Mouse (Mus musculus): ENCODE results near the gene Serpinf2. TPM values are rescaled to one million over a fixed set of nuclear protein-coding genes. Genes with fewer than 3 reads are reported as not detected.

Serpinf2 gene
- polyA plus RNA-seq, 1 experiment: 126 TPM

GRCm38 (mm10) chr11:75420810-75421374 lies 18.5 kb downstream of the Serpinf2 start:
- Histone ChIP-seq H3K27ac (ENCODE audit: insufficient read depth, low read depth, low read length) (no peak overlapping the region), H3K4me1 (ENCODE audit: control insufficient read depth, insufficient read depth, low read length) (no peaks in the 10 kb centered on the region), H3K4me3 (ENCODE audit: insufficient read depth, low read depth, low read length) (no peak overlapping the region), H3K27me3 (replicated peaks; ENCODE audit: control insufficient read depth, insufficient read depth, low read length) (no peaks in the 10 kb centered on the region), H3K36me3 (ENCODE audit: control insufficient read depth, insufficient read depth, low read length) (no peaks in the 10 kb centered on the region)
- no peak for DNase-seq
- TF ChIP-seq CTCF (conservative IDR thresholded peaks at IDR 0.05; ENCODE audit: insufficient read depth, insufficient read length, low read depth, low read length) (no peak), POLR2A (IDR thresholded peaks at IDR 0.05; ENCODE audit: low read depth, low read length) (no peak)
- 43% methylated on average over 5 of the region's 5 CpGs for WGBS

GRCm38 (mm10) chr11:75420037-75420436 lies 19.4 kb downstream of the Serpinf2 start:
- Histone ChIP-seq H3K27me3 (replicated peaks; ENCODE audit: control insufficient read depth, insufficient read depth, low read length) (no peaks in the 10 kb centered on the region), H3K27ac (ENCODE audit: insufficient read depth, low read depth, low read length) (no peak overlapping the region), H3K4me3 (ENCODE audit: insufficient read depth, low read depth, low read length) (no peak overlapping the region), H3K36me3 (ENCODE audit: control insufficient read depth, insufficient read depth, low read length) (no peaks in the 10 kb centered on the region), H3K4me1 (ENCODE audit: control insufficient read depth, insufficient read depth, low read length) (no peaks in the 10 kb centered on the region)
- 72% methylated on average over 7 of the region's 7 CpGs for WGBS
- TF ChIP-seq CTCF (conservative IDR thresholded peaks at IDR 0.05; ENCODE audit: insufficient read depth, insufficient read length, low read depth, low read length) (no peak), POLR2A (IDR thresholded peaks at IDR 0.05; ENCODE audit: low read depth, low read length) (no peak)
- no peak for DNase-seq

GRCm38 (mm10) chr11:75415994-75416393 lies 23.4 kb downstream of the Serpinf2 start:
- Histone ChIP-seq H3K27me3 (replicated peaks; ENCODE audit: control insufficient read depth, insufficient read depth, low read length) (no peaks in the 10 kb centered on the region), H3K27ac (ENCODE audit: insufficient read depth, low read depth, low read length) (no peak overlapping the region), H3K4me3 (ENCODE audit: insufficient read depth, low read depth, low read length) (no peak overlapping the region), H3K36me3 (ENCODE audit: control insufficient read depth, insufficient read depth, low read length) (no peaks in the 10 kb centered on the region), H3K4me1 (ENCODE audit: control insufficient read depth, insufficient read depth, low read length) (no peaks in the 10 kb centered on the region)
- DNase-seq: no peak
- no peak for TF ChIP-seq POLR2A (IDR thresholded peaks at IDR 0.05; ENCODE audit: low read depth, low read length)
- no peak for TF ChIP-seq CTCF (conservative IDR thresholded peaks at IDR 0.05; ENCODE audit: insufficient read depth, insufficient read length, low read depth, low read length)
- WGBS: 85% methylated on average over 13 of the region's 13 CpGs

- TF ChIP-seq CTCF (conservative IDR thresholded peaks at IDR 0.05; ENCODE audit: insufficient read depth, insufficient read length, low read depth, low read length) (no peak), POLR2A (IDR thresholded peaks at IDR 0.05; ENCODE audit: low read depth, low read length) (no peak)
- DNase-seq: no peak
- Histone ChIP-seq H3K27me3 (replicated peaks; ENCODE audit: control insufficient read depth, insufficient read depth, low read length) (no peaks in the 10 kb centered on the region), H3K4me3 (ENCODE audit: insufficient read depth, low read depth, low read length) (no peak overlapping the region), H3K4me1 (ENCODE audit: control insufficient read depth, insufficient read depth, low read length) (peaks cover 5% of the 10 kb centered on the region; the same call in 1 of the 2 replicates), H3K27ac (ENCODE audit: insufficient read depth, low read depth, low read length) (no peak overlapping the region), H3K36me3 (ENCODE audit: control insufficient read depth, insufficient read depth, low read length) (no peaks in the 10 kb centered on the region)
- WGBS: 45% methylated on average over 7 of the region's 7 CpGs
Measured at GRCm38 (mm10) chr11:75415096-75415495, 24.3 kb downstream of the Serpinf2 start.

GRCm38 (mm10) chr11:75410591-75410990 lies 28.8 kb downstream of the Serpinf2 start:
- no peak overlapping the region for H3K4me3 ChIP-seq (ENCODE audit: insufficient read depth, low read depth, low read length)
- 83% methylated on average over 7 of the region's 7 CpGs for WGBS
- H3K27me3 ChIP-seq (replicated peaks; ENCODE audit: control insufficient read depth, insufficient read depth, low read length): no peaks in the 10 kb centered on the region
- peaks cover 12% of the 10 kb centered on the region; the same call in 1 of the 2 replicates for H3K4me1 ChIP-seq (ENCODE audit: control insufficient read depth, insufficient read depth, low read length)
- TF ChIP-seq POLR2A (IDR thresholded peaks at IDR 0.05; ENCODE audit: low read depth, low read length) (no peak), CTCF (conservative IDR thresholded peaks at IDR 0.05; ENCODE audit: insufficient read depth, insufficient read length, low read depth, low read length) (no peak)
- DNase-seq: no peak
- H3K27ac ChIP-seq (ENCODE audit: insufficient read depth, low read depth, low read length): no peak overlapping the region
- no peaks in the 10 kb centered on the region for H3K36me3 ChIP-seq (ENCODE audit: control insufficient read depth, insufficient read depth, low read length)

GRCm38 (mm10) chr11:75409679-75410575 lies 29.5 kb downstream of the Serpinf2 start:
- TF ChIP-seq POLR2A (IDR thresholded peaks at IDR 0.05; ENCODE audit: low read depth, low read length): no peak
- no peak for TF ChIP-seq CTCF (conservative IDR thresholded peaks at IDR 0.05; ENCODE audit: insufficient read depth, insufficient read length, low read depth, low read length)
- DNase-seq: peak; percentile 59
- no peaks in the 10 kb centered on the region for H3K27me3 ChIP-seq (replicated peaks; ENCODE audit: control insufficient read depth, insufficient read depth, low read length)
- peak overlapping the region; percentile 20; the same call in 1 of the 2 replicates for H3K27ac ChIP-seq (ENCODE audit: insufficient read depth, low read depth, low read length)
- no peaks in the 10 kb centered on the region for H3K36me3 ChIP-seq (ENCODE audit: control insufficient read depth, insufficient read depth, low read length)
- WGBS: 40% methylated on average over 17 of the region's 17 CpGs
- no peak overlapping the region for H3K4me3 ChIP-seq (ENCODE audit: insufficient read depth, low read depth, low read length)
- peaks cover 12% of the 10 kb centered on the region; the same call in 1 of the 2 replicates for H3K4me1 ChIP-seq (ENCODE audit: control insufficient read depth, insufficient read depth, low read length)

- WGBS: 52% methylated on average over 3 of the region's 3 CpGs
- H3K27ac ChIP-seq (ENCODE audit: insufficient read depth, low read depth, low read length): no peak overlapping the region
- H3K4me3 ChIP-seq (ENCODE audit: insufficient read depth, low read depth, low read length): no peak overlapping the region
- no peaks in the 10 kb centered on the region for H3K27me3 ChIP-seq (replicated peaks; ENCODE audit: control insufficient read depth, insufficient read depth, low read length)
- DNase-seq: peak; percentile 68
- TF ChIP-seq POLR2A (IDR thresholded peaks at IDR 0.05; ENCODE audit: low read depth, low read length) (no peak), CTCF (conservative IDR thresholded peaks at IDR 0.05; ENCODE audit: insufficient read depth, insufficient read length, low read depth, low read length) (peak; percentile 76)
- peaks cover 21% of the 10 kb centered on the region for H3K4me1 ChIP-seq (ENCODE audit: control insufficient read depth, insufficient read depth, low read length)
- H3K36me3 ChIP-seq (ENCODE audit: control insufficient read depth, insufficient read depth, low read length): no peaks in the 10 kb centered on the region
Measured at GRCm38 (mm10) chr11:75406865-75407264, 32.5 kb downstream of the Serpinf2 start.

Data from kidney, adult 2 months (tissue).